Mouse (Mus musculus) macrophage (primary cell): ENCODE measurements around the gene Nrm. TPM values are rescaled to one million over a fixed set of nuclear protein-coding genes. Genes with fewer than 3 reads are reported as not detected.

Experiments used
- H3K27ac ChIP-seq: fragments of 350-480 bp; formaldehyde crosslinking; 2 replicates; pipeline ENCODE4 v1.9.0; 2021
- H3K36me3 ChIP-seq: fragments of 350-480 bp; formaldehyde crosslinking; 2 replicates; pipeline ENCODE4 v1.9.0; 2021; ENCODE audit errors: inconsistent target
- H3K4me3 ChIP-seq: fragments of 350-480 bp; formaldehyde crosslinking; 2 replicates; pipeline ENCODE4 v1.9.0; 2021; ENCODE audit errors: inconsistent target
- H3K79me2 ChIP-seq: fragments of 350-480 bp; formaldehyde crosslinking; 2 replicates; pipeline ENCODE4 v1.9.0; 2021; ENCODE audit errors: inconsistent target
- WGBS: methylation state at CpG from one replicate; pipeline ENCODE4 v1.1.7; 2026; ENCODE audit warnings: inconsistent platforms; ENCODE audit not compliant: missing documents; 5-methylcytosine and 5-hydroxymethylcytosine counted together
- polyA plus RNA-seq: library from polyadenylated mRNA; stranded (reverse); fragments of 250-400 nt; gene quantifications from 3 replicates; pipeline ENCODE4 v1.2.4, GENCODE M21; 2018; ENCODE audit warnings: inconsistent platforms

The Nrm gene
- polyA plus RNA-seq, 1 experiment from 2014 or later = 6.8 TPM

GRCm38 (mm10) chr17:35866911-35867890 is 6.1 kb downstream of the Nrm start:
- Histone ChIP-seq H3K27ac (peak overlapping the region; percentile 98), H3K36me3 (peaks cover 5% of the 10 kb centered on the region; the same call in 1 of the 2 replicates), H3K79me2 (peaks cover 74% of the 10 kb centered on the region), H3K4me3 (peak overlapping the region; percentile 97)
- 2% methylated on average over 26 of the region's 26 CpGs for WGBS

- Histone ChIP-seq H3K27ac (peak overlapping the region; percentile 98), H3K79me2 (peaks cover 79% of the 10 kb centered on the region), H3K36me3 (peaks cover 8% of the 10 kb centered on the region; the same call in 1 of the 2 replicates), H3K4me3 (peak overlapping the region; percentile 97)
- WGBS = under 1% methylated on average over 15 of the region's 17 CpGs
Observed at GRCm38 (mm10) chr17:35868165-35868820, 7.2 kb downstream of the Nrm start.

GRCm38 (mm10) chr17:35868961-35869345 is 7.8 kb downstream of the Nrm start:
- Histone ChIP-seq H3K79me2 (peaks cover 79% of the 10 kb centered on the region), H3K4me3 (peak overlapping the region; percentile 97), H3K36me3 (peaks cover 9% of the 10 kb centered on the region; the same call in 1 of the 2 replicates), H3K27ac (peak overlapping the region; percentile 98)
- 1% methylated on average over 7 of the region's 7 CpGs for WGBS

GRCm38 (mm10) chr17:35869346-35870067 is 8.4 kb downstream of the Nrm start:
- Histone ChIP-seq H3K4me3 (peak overlapping the region; percentile 97), H3K79me2 (peaks cover 79% of the 10 kb centered on the region), H3K36me3 (peaks cover 15% of the 10 kb centered on the region), H3K27ac (peak overlapping the region; percentile 98)
- WGBS = 1% methylated on average over 7 of the region's 7 CpGs

- H3K79me2 ChIP-seq = peaks cover 85% of the 10 kb centered on the region
- WGBS = 0% methylated on average over 9 of the region's 9 CpGs
- H3K36me3 ChIP-seq = peaks cover 23% of the 10 kb centered on the region
- H3K27ac ChIP-seq = peak overlapping the region; percentile 98
- peak overlapping the region; percentile 97 for H3K4me3 ChIP-seq
Observed at GRCm38 (mm10) chr17:35870151-35870883, 9.2 kb downstream of the Nrm start.

- Histone ChIP-seq H3K79me2 (peaks cover 92% of the 10 kb centered on the region), H3K36me3 (peaks cover 28% of the 10 kb centered on the region), H3K27ac (peak overlapping the region; percentile 98), H3K4me3 (peak overlapping the region; percentile 97)
- 23% methylated on average over 8 of the region's 8 CpGs for WGBS
Observed at GRCm38 (mm10) chr17:35870884-35871696, 10.0 kb downstream of the Nrm start.

- H3K27ac ChIP-seq = no peak overlapping the region
- no peak overlapping the region for H3K4me3 ChIP-seq
- WGBS = 60% methylated on average over 13 of the region's 21 CpGs
- peaks cover 32% of the 10 kb centered on the region for H3K36me3 ChIP-seq
- peaks cover 69% of the 10 kb centered on the region for H3K79me2 ChIP-seq
Observed at GRCm38 (mm10) chr17:35873774-35874519, 12.8 kb downstream of the Nrm start.

GRCm38 (mm10) chr17:35874721-35875120 is 13.6 kb downstream of the Nrm start:
- H3K27ac ChIP-seq = no peak overlapping the region
- 88% methylated on average over 6 of the region's 6 CpGs for WGBS
- no peak overlapping the region for H3K4me3 ChIP-seq
- H3K79me2 ChIP-seq = peaks cover 61% of the 10 kb centered on the region
- peaks cover 32% of the 10 kb centered on the region for H3K36me3 ChIP-seq

- Histone ChIP-seq H3K27ac (no peak within 1 kb of the TSS), H3K79me2 (peaks cover 35% of the 10 kb centered on the region), H3K4me3 (peak within 1 kb of the TSS; percentile 59), H3K36me3 (peaks cover 41% of the 10 kb centered on the region)
- 7% methylated on average over 66 of the region's 66 CpGs for WGBS
Observed at GRCm38 (mm10) chr17:35879245-35880057, 18.3 kb downstream of the Nrm start, which contains the start of gene Dhx16. Dhx16 (plus strand) TSS chr17:35879819.

- 90% methylated on average over 17 of the region's 17 CpGs for WGBS
- no peak overlapping the region for H3K4me3 ChIP-seq
- H3K36me3 ChIP-seq = peaks cover 54% of the 10 kb centered on the region
- peaks cover 19% of the 10 kb centered on the region for H3K79me2 ChIP-seq
- no peak overlapping the region for H3K27ac ChIP-seq
Observed at GRCm38 (mm10) chr17:35882924-35883323, 21.8 kb downstream of the Nrm start.

GRCm38 (mm10) chr17:35883777-35884176 is 22.7 kb downstream of the Nrm start:
- Histone ChIP-seq H3K79me2 (peaks cover 19% of the 10 kb centered on the region), H3K27ac (no peak overlapping the region), H3K4me3 (no peak overlapping the region), H3K36me3 (peaks cover 62% of the 10 kb centered on the region)
- WGBS = 94% methylated on average over 14 of the region's 14 CpGs

GRCm38 (mm10) chr17:35887725-35888124 is 26.6 kb downstream of the Nrm start:
- H3K79me2 ChIP-seq = no peaks in the 10 kb centered on the region
- peaks cover 90% of the 10 kb centered on the region for H3K36me3 ChIP-seq
- 86% methylated on average over 11 of the region's 17 CpGs for WGBS
- H3K27ac ChIP-seq = no peak overlapping the region
- no peak overlapping the region for H3K4me3 ChIP-seq
